Mouse (Mus musculus): ENCODE results near the gene Acad10. TPM values are rescaled to one million over a fixed set of nuclear protein-coding genes. Genes with fewer than 3 reads are reported as not detected.

Acad10 gene
- total RNA-seq, 2 experiments from 2014 or later = 18.2 to 25.6 TPM

- DNase-seq = no peak
These were observed 63.0 kb downstream of the Acad10 start for GRCm38 (mm10) chr5:121597332-121597731.

- no peak for DNase-seq
These were observed 64.1 kb downstream of the Acad10 start for GRCm38 (mm10) chr5:121596226-121596625.

- no peak for DNase-seq
These were observed 64.6 kb downstream of the Acad10 start for GRCm38 (mm10) chr5:121595758-121596157.

- DNase-seq = no peak
These were observed 65.5 kb downstream of the Acad10 start for GRCm38 (mm10) chr5:121594714-121595313.

GRCm38 (mm10) chr5:121593451-121594401 is 66.6 kb downstream of the Acad10 start, which contains the start of gene Aldh2:
Gene Aldh2 (minus strand): TSS chr5:121593824.
- peak; percentile 95 to 96 for DNase-seq

- DNase-seq = peak; percentile 39 to 51
These were observed 67.4 kb downstream of the Acad10 start for GRCm38 (mm10) chr5:121592816-121593407.

GRCm38 (mm10) chr5:121592064-121592815 is 68.1 kb downstream of the Acad10 start:
- peak; percentile 70 for DNase-seq

- DNase-seq = peak; percentile 65 to 75
These were observed 68.8 kb downstream of the Acad10 start for GRCm38 (mm10) chr5:121591417-121592063.

- no peak for DNase-seq
These were observed 70.4 kb downstream of the Acad10 start for GRCm38 (mm10) chr5:121589928-121590327.

GRCm38 (mm10) chr5:121586400-121587039 is 73.8 kb downstream of the Acad10 start:
- peak; percentile 60 to 73 for DNase-seq

- DNase-seq = no peak
These were observed 74.6 kb downstream of the Acad10 start for GRCm38 (mm10) chr5:121585699-121586098.

GRCm38 (mm10) chr5:121585005-121585404 is 75.3 kb downstream of the Acad10 start:
- DNase-seq = peak in 1 of 2 experiments; percentile 20

- peak; percentile 98 for DNase-seq
These were observed 76.4 kb downstream of the Acad10 start for GRCm38 (mm10) chr5:121583765-121584501.

- DNase-seq = no peak
These were observed 78.4 kb downstream of the Acad10 start for GRCm38 (mm10) chr5:121581945-121582344.

- DNase-seq = peak; percentile 87 to 88
These were observed 83.3 kb downstream of the Acad10 start for GRCm38 (mm10) chr5:121576927-121577488.

- DNase-seq = no peak
These were observed 84.4 kb downstream of the Acad10 start for GRCm38 (mm10) chr5:121575867-121576266.

- DNase-seq = no peak
These were observed 86.2 kb downstream of the Acad10 start for GRCm38 (mm10) chr5:121574145-121574544.

Measured in adrenal gland, postnatal 36 days (tissue).